Mouse (Mus musculus) midbrain, embryonic 15.5 days (tissue): ENCODE results near the gene Unc80. TPM values are rescaled to one million over a fixed set of nuclear protein-coding genes. Genes with fewer than 3 reads are reported as not detected.
"Not testable (repeated sequence)": the region's sequence is repeated elsewhere in the genome, so short reads cannot be mapped to it uniquely, and the experiment has no call there.

Experiments used
- ATAC-seq: fragments of 200-750 bp; cut with Nextera tagmentation; replicated peaks from 2 replicates; pipeline ENCODE4 v1.8.0; 2017; ENCODE audit warnings: moderate TSS enrichment
- H3K27ac ChIP-seq: fragments of 300-500 bp; sonication (generic); 2 replicates; pipeline ENCODE4 v1.5.1; 2015; ENCODE audit warnings: mild to moderate bottlenecking, inconsistent platforms
- H3K27me3 ChIP-seq: fragments of 300-500 bp; sonication (generic); replicated peaks from 2 replicates; pipeline ENCODE4 v1.6.1; 2015; ENCODE audit warnings: inconsistent platforms
- H3K36me3 ChIP-seq: fragments of 300-500 bp; sonication (generic); replicated peaks from 2 replicates; pipeline ENCODE4 v1.6.1; 2015; ENCODE audit warnings: inconsistent platforms
- H3K4me1 ChIP-seq: fragments of 300-500 bp; sonication (generic); 2 replicates; pipeline ENCODE4 v1.6.1; 2015; ENCODE audit warnings: inconsistent platforms
- H3K4me2 ChIP-seq: fragments of 300-500 bp; sonication (generic); 2 replicates; pipeline ENCODE4 v1.6.1; 2015; ENCODE audit warnings: inconsistent platforms, mild to moderate bottlenecking, moderate library complexity
- H3K4me3 ChIP-seq: fragments of 300-500 bp; sonication (generic); 2 replicates; pipeline ENCODE4 v1.5.1; 2015; ENCODE audit warnings: mild to moderate bottlenecking, inconsistent platforms
- H3K9ac ChIP-seq: fragments of 300-500 bp; sonication (generic); 2 replicates; pipeline ENCODE4 v1.6.1; 2015; ENCODE audit warnings: mild to moderate bottlenecking, inconsistent platforms
- H3K9me3 ChIP-seq: fragments of 300-500 bp; sonication (generic); 2 replicates; pipeline ENCODE4 v1.6.1; 2016; ENCODE audit warnings: inconsistent platforms
- WGBS: fragments of 180-500 bp; shearing (Covaris S2); methylation state at CpG from one replicate; pipeline ENCODE4 v1.1.7; 2015; ENCODE audit warnings: mixed read lengths; 5-methylcytosine and 5-hydroxymethylcytosine counted together
- polyA plus RNA-seq: library from polyadenylated mRNA; unstranded; fragments of >200 nt; fragmentation: Nextera tagmentation; extraction: Ambion mirVana; gene quantifications from 2 replicates; pipeline ENCODE4 v1.2.1, GENCODE M21; 2015

Unc80 gene
- polyA plus RNA-seq, 1 experiment from 2014 or later = 6.4 TPM

GRCm38 (mm10) chr1:66695296-66695695 lies 227.1 kb downstream of the Unc80 start:
- 72% methylated on average over 7 of the region's 7 CpGs for WGBS

DNA sequence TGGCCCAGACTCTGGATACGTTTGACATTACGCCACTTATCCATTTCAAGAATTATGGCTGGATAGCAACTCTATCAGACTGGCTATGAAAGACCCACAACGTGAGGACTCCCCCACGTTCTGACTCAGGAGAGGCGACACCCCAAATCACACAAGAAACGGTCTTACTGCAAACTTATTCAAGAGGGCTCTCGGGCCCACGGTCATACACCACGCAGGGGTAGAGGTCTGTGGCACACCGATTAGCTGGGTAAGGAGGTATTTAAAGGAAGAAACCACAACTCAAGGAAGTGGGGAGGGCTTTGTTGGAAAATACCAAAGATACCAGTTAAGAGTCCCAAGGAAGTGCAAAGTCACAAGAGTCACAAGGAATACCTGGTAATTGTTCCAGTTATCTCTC lies 231.5 kb downstream of the Unc80 start:
- 86% methylated on average over 10 of the region's 10 CpGs for WGBS
- H3K9me3 ChIP-seq, H3K4me2 ChIP-seq, H3K9ac ChIP-seq, H3K27me3 ChIP-seq, H3K36me3 ChIP-seq, H3K27ac ChIP-seq, ATAC-seq, H3K4me3 ChIP-seq: not testable (repeated sequence)
- peaks cover 24% of the 10 kb centered on the region for H3K4me1 ChIP-seq

More at GRCm38 (mm10) chr1:66695296-66695695, 227.1 kb downstream of the Unc80 start:
- Histone ChIP-seq H3K4me2 (no peak overlapping the region), H3K36me3 (no peaks in the 10 kb centered on the region), H3K4me1 (peaks cover 3% of the 10 kb centered on the region; the same call in 1 of the 2 replicates), H3K27ac (no peak overlapping the region), H3K4me3 (no peak overlapping the region), H3K27me3 (no peaks in the 10 kb centered on the region), H3K9me3 (no peaks in the 10 kb centered on the region), H3K9ac (no peak overlapping the region)
- no peak for ATAC-seq

- Histone ChIP-seq H3K27ac (peak overlapping the region; percentile 53; the same call in 1 of the 2 replicates), H3K9me3 (no peaks in the 10 kb centered on the region), H3K4me1 (peaks cover 25% of the 10 kb centered on the region), H3K36me3 (no peaks in the 10 kb centered on the region), H3K9ac (no peak overlapping the region), H3K4me2 (peak overlapping the region; percentile 58), H3K4me3 (peak overlapping the region; percentile 84), H3K27me3 (no peaks in the 10 kb centered on the region)
- peak; percentile 49 for ATAC-seq
- WGBS = 48% methylated on average over 5 of the region's 5 CpGs
Observed at GRCm38 (mm10) chr1:66700149-66700692, 232.1 kb downstream of the Unc80 start.

- H3K27ac ChIP-seq = peak within 1 kb of the TSS; percentile 80
- H3K4me3 ChIP-seq = peak within 1 kb of the TSS; percentile 84
- H3K9me3 ChIP-seq = no peaks in the 10 kb centered on the region
- peak within 1 kb of the TSS; percentile 75 for H3K9ac ChIP-seq
- no peaks in the 10 kb centered on the region for H3K36me3 ChIP-seq
- H3K4me2 ChIP-seq = peak within 1 kb of the TSS; percentile 58
- ATAC-seq = peak; percentile 100
- peaks cover 25% of the 10 kb centered on the region for H3K4me1 ChIP-seq
- no peaks in the 10 kb centered on the region for H3K27me3 ChIP-seq
- under 1% methylated on average over 73 of the region's 73 CpGs for WGBS
Observed at GRCm38 (mm10) chr1:66700693-66701575, 232.8 kb downstream of the Unc80 start, which contains the start of gene Rpe. Gene Rpe, plus strand, starts transcription at chr1:66700831.

GRCm38 (mm10) chr1:66701576-66701940 lies 233.4 kb downstream of the Unc80 start:
- no peak overlapping the region; the same call in 1 of the 2 replicates for H3K27ac ChIP-seq
- no peak for ATAC-seq
- H3K36me3 ChIP-seq = no peaks in the 10 kb centered on the region
- 37% methylated on average over 2 of the region's 2 CpGs for WGBS
- H3K27me3 ChIP-seq = no peaks in the 10 kb centered on the region
- peak overlapping the region; percentile 58 for H3K4me2 ChIP-seq
- H3K4me1 ChIP-seq = peaks cover 25% of the 10 kb centered on the region
- no peaks in the 10 kb centered on the region for H3K9me3 ChIP-seq
- H3K9ac ChIP-seq = peak overlapping the region; percentile 75
- peak overlapping the region; percentile 84 for H3K4me3 ChIP-seq

DNA sequence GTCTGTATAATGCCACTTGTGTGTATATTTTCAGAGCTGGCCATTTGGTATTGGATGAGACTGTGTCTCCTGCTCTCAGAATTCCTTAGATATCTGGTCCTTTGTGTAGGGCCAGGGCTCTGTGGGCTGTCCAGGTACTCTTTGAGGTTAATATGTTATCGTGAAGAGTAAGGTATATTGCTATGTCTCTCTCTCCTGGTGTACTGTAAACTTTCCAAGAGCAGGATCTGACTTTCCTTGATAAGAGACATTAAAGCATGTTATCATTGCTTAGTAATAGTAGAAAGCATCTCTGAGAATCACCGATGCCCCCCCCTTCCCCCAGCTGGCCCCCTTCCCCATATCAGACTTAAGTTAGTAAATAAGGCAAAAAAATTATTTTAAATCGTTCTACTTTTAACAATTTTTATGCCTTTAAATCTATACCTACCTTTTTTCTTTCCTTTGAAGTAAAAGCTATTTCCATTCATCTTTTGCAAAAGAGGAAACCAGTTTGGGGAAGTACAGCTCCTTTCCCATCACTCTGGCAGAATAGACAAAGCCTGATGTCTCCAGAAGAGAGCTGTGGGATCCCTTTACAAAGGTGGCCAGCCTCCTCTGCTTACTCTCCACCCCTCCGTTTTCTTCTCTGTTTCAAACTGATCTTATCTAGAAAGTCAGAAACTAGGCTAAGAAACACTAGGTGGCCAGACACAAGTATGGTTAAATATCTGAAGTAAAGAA lies 234.6 kb downstream of the Unc80 start:
- Histone ChIP-seq H3K4me3 (no peak overlapping the region), H3K27me3 (no peaks in the 10 kb centered on the region), H3K9ac (no peak overlapping the region), H3K9me3 (no peaks in the 10 kb centered on the region), H3K36me3 (no peaks in the 10 kb centered on the region; the same call in 1 of the 2 replicates), H3K4me2 (no peak overlapping the region), H3K27ac (no peak overlapping the region), H3K4me1 (peaks cover 25% of the 10 kb centered on the region)
- ATAC-seq = no peak
- 88% methylated on average over 4 of the region's 4 CpGs for WGBS

GRCm38 (mm10) chr1:66704523-66704922 lies 236.4 kb downstream of the Unc80 start:
- H3K4me1 ChIP-seq = peaks cover 25% of the 10 kb centered on the region
- H3K9me3 ChIP-seq = no peaks in the 10 kb centered on the region
- H3K27me3 ChIP-seq = no peaks in the 10 kb centered on the region
- H3K4me3 ChIP-seq = no peak overlapping the region
- H3K4me2 ChIP-seq = no peak overlapping the region
- H3K36me3 ChIP-seq = no peaks in the 10 kb centered on the region; the same call in 1 of the 2 replicates
- H3K9ac ChIP-seq = no peak overlapping the region
- no peak overlapping the region for H3K27ac ChIP-seq
- WGBS = 59% methylated on average over 6 of the region's 6 CpGs
- ATAC-seq = no peak

- 98% methylated on average over 3 of the region's 3 CpGs for WGBS
- no peak overlapping the region for H3K9ac ChIP-seq
- ATAC-seq = no peak
- H3K36me3 ChIP-seq = peaks cover 7% of the 10 kb centered on the region; the same call in 1 of the 2 replicates
- no peaks in the 10 kb centered on the region for H3K4me1 ChIP-seq
- no peak overlapping the region for H3K27ac ChIP-seq
- H3K27me3 ChIP-seq = no peaks in the 10 kb centered on the region
- no peak overlapping the region for H3K4me3 ChIP-seq
- H3K9me3 ChIP-seq = no peaks in the 10 kb centered on the region
- H3K4me2 ChIP-seq = no peak overlapping the region
Observed at GRCm38 (mm10) chr1:66712859-66713258, 244.7 kb downstream of the Unc80 start.

DNA sequence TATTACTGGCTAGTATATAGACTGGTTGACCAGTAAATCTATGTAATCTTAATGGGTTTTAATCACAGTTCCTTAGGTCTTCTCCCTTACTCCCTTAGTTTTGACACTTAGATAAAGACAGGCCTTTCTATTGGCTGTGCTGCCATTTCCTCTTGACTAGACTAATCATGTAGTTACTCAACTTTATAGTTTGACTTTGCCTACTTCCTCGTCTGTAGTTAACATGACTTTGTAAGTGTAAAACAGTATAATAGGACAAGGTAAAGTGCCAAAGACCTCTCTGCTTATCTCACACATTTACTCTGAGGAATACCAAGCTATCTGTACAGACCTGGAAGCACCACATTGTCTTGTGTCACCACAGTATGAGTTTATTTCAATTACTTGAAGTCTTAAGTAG lies 262.4 kb downstream of the Unc80 start:
- Histone ChIP-seq H3K27ac (no peak overlapping the region), H3K27me3 (no peaks in the 10 kb centered on the region), H3K9me3 (no peaks in the 10 kb centered on the region), H3K36me3 (0 out of 2 replicates have a peak, but pooled peaks cover 9% of the 10 kb centered on the region), H3K9ac (no peak overlapping the region), H3K4me2 (no peak overlapping the region), H3K4me3 (no peak overlapping the region), H3K4me1 (no peaks in the 10 kb centered on the region)
- 84% methylated on average over 1 of the region's 1 CpGs for WGBS
- no peak for ATAC-seq

Other genes with a start within 250 kb of the Unc80 start
- 29.9 and 31.2 TPM in 2 replicates for gene Rpe, start 232.5 kb downstream of the Unc80 start, polyA plus RNA-seq